Mouse (Mus musculus): ENCODE results near the gene Psmg3.

The Psmg3 gene

GRCm38 (mm10) chr5:139826357-139827055 lies at the start of gene Psmg3, which contains the start of gene Gm26938:
Gene Psmg3, minus strand, starts transcription at chr5:139826885.
Gene Gm26938, minus strand, starts transcription at chr5:139826407.
- peak; percentile 98 for DNase-seq

GRCm38 (mm10) chr5:139871526-139871925 lies 44.8 kb upstream of the Psmg3 start:
- no peak for DNase-seq

DNA sequence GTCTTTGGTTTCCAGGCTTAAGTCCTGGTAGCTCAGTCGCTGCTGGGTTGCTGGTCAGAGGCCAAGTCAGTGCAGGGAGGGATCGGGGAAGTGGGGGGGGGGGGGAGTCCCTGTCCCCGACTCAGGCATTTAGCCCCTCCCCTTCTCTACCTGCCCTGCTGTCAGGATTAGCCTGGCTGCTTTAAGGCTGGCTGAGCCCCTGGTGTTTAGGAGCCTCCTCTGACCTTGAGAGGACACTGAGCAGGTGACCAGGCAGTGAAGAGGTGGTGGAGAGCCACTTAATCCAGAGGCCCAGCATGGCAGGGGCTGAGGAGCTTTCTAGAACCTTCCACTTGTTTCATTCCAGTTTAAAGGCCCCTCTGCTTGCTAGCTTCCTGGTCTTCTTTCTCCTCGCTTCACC lies 44.2 kb upstream of the Psmg3 start:
- no peak for DNase-seq

- peak; percentile 92 for DNase-seq
Measured at GRCm38 (mm10) chr5:139862759-139863158, 36.1 kb upstream of the Psmg3 start.

GRCm38 (mm10) chr5:139860328-139861104 lies 33.8 kb upstream of the Psmg3 start:
- DNase-seq, result no peak

GRCm38 (mm10) chr5:139849626-139850320 lies 23.1 kb upstream of the Psmg3 start:
- no peak for DNase-seq

DNA sequence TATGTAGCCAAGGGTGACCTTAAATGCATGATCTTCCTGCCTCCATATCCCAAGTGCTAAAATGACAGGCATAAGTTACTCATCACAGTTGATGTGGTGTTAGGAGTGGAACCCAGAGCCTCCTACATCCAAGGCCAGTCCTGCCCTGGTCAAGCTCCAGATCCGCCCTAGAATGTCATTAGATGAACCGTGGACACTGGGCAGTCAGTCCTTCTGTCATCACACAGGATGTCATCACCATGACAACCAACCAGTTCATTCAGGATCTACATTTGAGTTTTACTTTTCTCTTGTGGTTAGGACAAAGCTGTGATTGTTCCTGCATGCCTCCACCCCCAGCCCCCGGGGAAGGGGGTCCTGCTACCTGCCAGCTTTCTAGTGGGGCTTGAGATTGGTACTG lies 12.5 kb upstream of the Psmg3 start:
- no peak for DNase-seq

DNA sequence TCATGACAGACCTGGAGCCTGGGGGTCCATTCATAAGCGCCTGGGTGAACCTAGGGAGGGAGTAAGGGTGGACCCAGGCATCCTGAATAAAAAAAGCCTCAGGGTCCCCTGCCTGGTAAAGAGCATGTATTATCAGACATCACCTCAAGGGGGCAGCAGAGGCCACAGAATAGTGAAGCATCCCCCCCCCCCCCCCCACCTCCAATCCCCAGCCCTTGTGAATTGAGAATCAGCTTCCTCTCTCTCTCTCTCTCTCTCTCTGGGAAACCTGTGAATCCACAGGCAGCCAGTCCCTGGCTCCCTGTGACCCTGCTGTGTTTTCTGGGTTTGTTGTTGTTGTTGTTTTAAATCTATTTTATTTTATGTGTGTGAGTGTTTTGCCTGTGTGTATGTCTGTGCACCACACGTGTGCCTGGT lies 11.8 kb upstream of the Psmg3 start:
- DNase-seq, result peak; percentile 94

GRCm38 (mm10) chr5:139835706-139836105 lies 9.0 kb upstream of the Psmg3 start:
- no peak for DNase-seq

GRCm38 (mm10) chr5:139832125-139832524 lies 5.4 kb upstream of the Psmg3 start:
- no peak for DNase-seq

DNA sequence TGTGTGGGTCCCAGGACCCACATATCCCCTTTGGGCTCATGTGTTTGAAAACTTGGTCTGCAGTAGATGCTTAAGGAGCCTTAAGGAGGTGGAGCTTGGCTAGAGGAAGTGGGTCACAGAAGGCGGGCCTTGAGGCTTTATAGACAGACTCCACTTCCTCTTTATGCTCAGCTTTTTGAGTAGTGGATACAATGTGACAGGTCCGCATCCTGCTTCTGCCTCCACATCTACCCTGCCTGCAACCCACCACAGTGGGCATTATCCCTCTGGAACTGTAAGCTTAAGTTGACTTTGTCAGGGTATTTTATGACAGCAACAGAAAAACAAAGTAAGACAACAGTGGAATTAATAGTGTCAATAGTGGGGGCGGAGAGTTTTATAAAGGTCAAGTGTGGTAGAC lies 4.0 kb upstream of the Psmg3 start:
- DNase-seq, result no peak

DNA sequence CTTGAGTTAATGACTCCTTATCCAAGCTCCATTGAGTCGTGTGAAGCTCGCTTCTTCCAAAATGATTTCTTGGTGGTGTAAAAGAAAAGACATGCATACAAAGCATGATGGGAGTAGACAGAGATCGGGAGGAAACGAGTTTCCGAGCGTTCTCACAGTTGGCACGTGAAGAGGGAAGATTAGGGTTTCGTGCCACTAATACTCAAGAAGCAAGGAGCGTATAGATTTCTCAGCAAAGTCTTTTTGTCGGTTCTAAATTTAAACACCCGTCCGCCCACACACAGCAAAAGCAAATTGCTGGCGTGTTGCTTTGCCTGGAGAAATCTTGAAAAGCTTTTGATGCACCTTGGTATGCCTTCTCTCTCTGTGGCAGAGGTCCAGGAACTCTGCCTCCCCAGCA lies 2.7 kb upstream of the Psmg3 start:
- DNase-seq, result no peak

DNA sequence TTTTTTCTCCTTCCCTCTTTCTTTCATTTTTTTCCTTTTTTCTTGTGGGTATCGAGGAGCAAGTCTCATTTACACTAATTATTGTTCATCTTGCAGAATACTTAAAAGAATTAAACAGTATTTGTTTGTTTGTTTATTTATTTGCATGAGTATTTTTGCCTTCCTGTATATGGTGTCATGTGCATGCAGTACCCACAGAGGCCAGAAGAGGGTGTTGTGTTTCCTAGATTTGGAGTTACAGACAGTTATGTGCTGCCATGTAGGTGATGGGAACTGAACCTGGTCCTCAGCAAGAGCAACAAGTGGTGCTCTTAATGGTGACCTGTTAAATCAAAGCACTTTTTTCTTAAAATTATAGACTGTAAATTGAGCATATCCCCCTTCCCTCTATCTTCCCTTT lies 908 bp upstream of the Psmg3 start:
- DNase-seq, result no peak

DNA sequence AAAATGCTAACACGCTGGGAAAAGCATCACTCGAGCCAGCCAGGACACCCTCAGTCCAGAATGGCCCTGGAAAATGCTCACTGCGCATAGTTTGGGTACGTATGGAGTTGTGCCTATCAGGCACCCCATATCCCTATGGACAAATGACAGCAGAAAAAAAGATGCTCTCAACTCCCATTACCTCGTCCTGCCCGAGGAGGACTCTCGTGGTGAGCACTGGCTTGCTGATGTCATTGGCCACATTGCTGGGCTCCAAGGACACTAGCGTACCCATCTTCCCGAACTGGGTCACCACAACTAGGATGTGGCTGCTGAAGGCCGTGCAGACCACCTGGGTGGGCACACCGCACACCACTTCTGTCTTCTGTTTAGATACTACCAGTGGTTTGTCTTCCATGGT lies 738 bp downstream of the Psmg3 start:
- DNase-seq, result peak; percentile 92

GRCm38 (mm10) chr5:139824531-139824930 lies 2.2 kb downstream of the Psmg3 start:
- no peak for DNase-seq

DNA sequence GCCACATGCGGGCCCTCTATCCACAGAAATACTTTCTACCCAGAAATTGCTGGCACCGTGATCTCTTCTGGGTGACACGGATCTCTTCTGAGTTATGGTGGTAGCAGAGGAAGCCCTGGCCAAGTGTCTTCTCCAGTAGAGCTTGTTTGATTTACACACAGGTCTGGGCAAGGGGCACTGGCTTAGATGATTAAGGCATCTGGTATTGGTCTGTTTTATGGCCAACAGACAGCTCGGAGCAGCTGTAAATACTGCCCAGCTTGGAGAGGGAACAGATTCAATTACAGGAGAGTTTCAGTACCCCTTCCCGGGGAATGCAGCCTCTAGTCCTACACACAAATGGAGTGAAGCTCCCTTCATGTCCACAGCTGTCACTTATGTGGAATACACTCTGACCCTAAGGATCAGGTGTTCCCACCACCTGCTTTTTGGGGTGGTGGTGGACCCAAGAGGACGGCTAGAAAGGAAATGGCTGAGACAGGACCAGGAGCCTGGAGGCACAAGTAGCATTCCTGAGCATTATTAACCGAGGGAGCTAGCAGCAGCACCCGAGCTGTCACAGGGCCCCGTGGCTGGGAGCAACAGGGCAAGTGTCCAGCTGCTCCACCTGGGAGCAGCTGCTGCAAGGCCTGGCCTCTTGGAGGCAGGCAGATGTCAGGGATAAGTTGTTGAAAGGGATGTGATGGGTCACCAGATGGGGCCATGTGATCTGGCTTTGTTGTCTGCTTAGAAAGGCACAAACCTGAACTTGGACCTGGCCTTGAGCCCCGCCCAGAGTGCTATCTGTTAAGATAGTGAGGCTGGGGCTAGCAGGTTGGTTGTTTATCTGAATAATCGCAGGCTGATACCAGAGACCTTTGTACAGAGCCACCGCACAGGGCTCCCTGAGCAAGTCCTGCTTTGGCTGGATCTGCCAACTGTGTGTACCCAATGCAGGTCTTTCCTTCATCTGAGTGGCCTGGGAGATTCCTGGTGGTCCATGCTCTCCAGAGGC lies 4.9 kb downstream of the Psmg3 start:
- no peak for DNase-seq

DNA sequence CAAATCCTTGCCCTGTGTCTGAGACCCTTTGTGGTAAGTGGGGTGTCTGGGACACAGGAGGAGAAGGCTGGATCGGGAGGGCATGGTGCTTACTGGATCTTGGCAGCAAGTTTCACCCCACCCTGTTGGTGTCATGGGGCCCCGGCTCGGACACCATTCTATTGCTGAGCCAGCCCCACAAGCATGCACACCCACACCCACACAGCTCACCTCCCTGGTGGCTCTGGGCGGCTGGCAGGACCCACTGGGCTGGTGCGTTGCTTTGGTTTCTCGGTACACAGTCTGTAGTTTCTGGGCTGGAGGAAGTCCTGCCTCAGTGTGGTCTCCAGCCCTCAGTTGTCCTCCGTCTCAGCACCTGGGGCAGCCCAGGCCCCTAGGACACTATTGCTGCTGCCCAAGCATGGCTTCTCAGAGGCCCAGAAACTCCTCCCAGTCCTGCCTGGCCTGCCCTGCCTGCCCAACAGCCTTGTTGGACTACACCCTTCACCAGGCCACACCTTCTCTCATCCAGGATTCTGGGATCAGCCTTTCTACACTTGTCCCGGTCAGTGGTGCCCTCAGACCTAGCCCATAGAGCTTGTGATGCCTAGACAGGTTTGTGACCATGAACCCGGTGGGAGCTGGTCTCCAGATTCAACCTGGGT lies 7.0 kb downstream of the Psmg3 start, which contains the start of gene Tmem184a:
Gene Tmem184a (minus strand): TSS at position 380 of the 644 bp plus-strand sequence.
- DNase-seq, result no peak

- peak; percentile 92 for DNase-seq
Measured at GRCm38 (mm10) chr5:139818801-139819200, 7.9 kb downstream of the Psmg3 start.

GRCm38 (mm10) chr5:139818056-139818455 lies 8.6 kb downstream of the Psmg3 start:
- DNase-seq, result no peak

- DNase-seq, result no peak
Measured at GRCm38 (mm10) chr5:139817292-139817691, 9.4 kb downstream of the Psmg3 start.

DNA sequence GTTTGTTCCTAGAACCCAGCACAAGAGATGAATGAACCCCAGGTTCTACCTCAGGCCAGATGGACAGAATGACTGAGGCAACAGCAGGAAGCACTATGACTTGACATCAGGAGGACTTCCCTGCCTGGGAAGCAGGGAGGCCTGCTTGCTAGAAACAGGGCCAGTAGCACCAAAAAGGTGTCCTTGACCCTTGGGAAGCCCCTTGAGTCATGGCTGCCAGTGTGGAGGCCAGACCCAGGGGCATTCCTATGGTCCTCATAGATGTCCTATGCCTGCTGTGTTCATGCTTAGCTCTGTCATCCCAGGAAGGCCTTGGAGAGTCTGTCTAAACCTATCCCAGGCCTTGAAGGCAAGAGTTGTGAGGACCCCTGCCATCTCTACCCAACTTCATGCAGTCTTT lies 10.2 kb downstream of the Psmg3 start:
- no peak for DNase-seq

- peak; percentile 82 for DNase-seq
Measured at GRCm38 (mm10) chr5:139815964-139816363, 10.7 kb downstream of the Psmg3 start.
